Mouse (Mus musculus) midbrain, embryonic 11.5 days (tissue): ENCODE data around the gene Erich4. TPM values are rescaled to one million over a fixed set of nuclear protein-coding genes. Genes with fewer than 3 reads are reported as not detected.

Source experiments
- ATAC-seq: fragments of 200-750 bp; cut with Nextera tagmentation; 2 replicates; pipeline ENCODE4 v1.8.0; 2017; ENCODE audit warnings: moderate TSS enrichment, moderate library complexity; ENCODE audit not compliant: low FRiP score
- DNase-seq: peaks from one replicate; pipeline ENCODE4 v3.0.0; 2015; ENCODE audit warnings: low spot score; ENCODE audit errors: missing footprints
- H3K27ac ChIP-seq: fragments of 300-500 bp; sonication (generic); 2 replicates; pipeline ENCODE4 v1.5.1; 2014; ENCODE audit warnings: low read depth, low read length
- H3K27me3 ChIP-seq: fragments of 300-500 bp; sonication (generic); 2 replicates; pipeline ENCODE4 v1.6.1; 2014; ENCODE audit warnings: mild to moderate bottlenecking, low read length, moderate library complexity, mixed read lengths; ENCODE audit not compliant: control insufficient read depth, insufficient read depth
- H3K36me3 ChIP-seq: fragments of 300-500 bp; sonication (generic); 2 replicates; pipeline ENCODE4 v1.6.1; 2014; ENCODE audit warnings: mild to moderate bottlenecking, low read length, moderate library complexity, mixed read lengths; ENCODE audit not compliant: control insufficient read depth, insufficient read depth
- H3K4me1 ChIP-seq: fragments of 300-500 bp; sonication (generic); 2 replicates; pipeline ENCODE4 v1.6.1; 2014; ENCODE audit warnings: low read length; ENCODE audit not compliant: control insufficient read depth, insufficient read depth
- H3K4me2 ChIP-seq: fragments of 300-500 bp; sonication (generic); 2 replicates; pipeline ENCODE4 v1.6.1; 2014; ENCODE audit warnings: mild to moderate bottlenecking, moderate library complexity
- H3K4me3 ChIP-seq: fragments of 300-500 bp; sonication (generic); 2 replicates; pipeline ENCODE4 v1.5.1; 2014; ENCODE audit warnings: low read depth, low read length
- H3K9ac ChIP-seq: fragments of 300-500 bp; sonication (generic); 2 replicates; pipeline ENCODE4 v1.6.1; 2014; ENCODE audit warnings: low read length
- H3K9me3 ChIP-seq: fragments of 300-500 bp; sonication (generic); 2 replicates; pipeline ENCODE4 v1.6.1; 2016; ENCODE audit warnings: low read length; ENCODE audit not compliant: control insufficient read depth
- WGBS: fragments of 180-500 bp; shearing (Covaris S2); extraction: QIAGEN DNeasy Blood & Tissue Kit; methylation state at CpG from one replicate; pipeline ENCODE4 v1.1.7; 2014; 5-methylcytosine and 5-hydroxymethylcytosine counted together
- polyA plus RNA-seq: library from polyadenylated mRNA; unstranded; fragments of >200 nt; fragmentation: Nextera tagmentation; extraction: Ambion mirVana; gene quantifications from 2 replicates; pipeline ENCODE4 v1.2.1, GENCODE M21; 2014

Erich4 gene
- polyA plus RNA-seq, 1 experiment from 2014 or later, result not detected

GRCm38 (mm10) chr7:25617376-25618160 lies 1.9 kb upstream of the Erich4 start:
- no peak for DNase-seq
- ATAC-seq, result no peak
- no peak overlapping the region for H3K4me2 ChIP-seq
- 87% methylated on average over 10 of the region's 10 CpGs for WGBS
- no peak overlapping the region for H3K4me3 ChIP-seq
- no peaks in the 10 kb centered on the region for H3K36me3 ChIP-seq
- no peak overlapping the region for H3K27ac ChIP-seq
- no peak overlapping the region for H3K9ac ChIP-seq
- no peaks in the 10 kb centered on the region for H3K9me3 ChIP-seq
- H3K27me3 ChIP-seq, result no peaks in the 10 kb centered on the region
- H3K4me1 ChIP-seq, result no peaks in the 10 kb centered on the region; the same call in 1 of the 2 replicates

GRCm38 (mm10) chr7:25614831-25615705 lies 624 bp downstream of the Erich4 start:
- Histone ChIP-seq H3K9me3 (no peaks in the 10 kb centered on the region), H3K27me3 (no peaks in the 10 kb centered on the region), H3K4me2 (no peak overlapping the region), H3K4me1 (no peaks in the 10 kb centered on the region; the same call in 1 of the 2 replicates), H3K27ac (no peak overlapping the region), H3K36me3 (no peaks in the 10 kb centered on the region), H3K4me3 (no peak overlapping the region), H3K9ac (no peak overlapping the region)
- DNase-seq, result no peak
- ATAC-seq, result no peak
- 71% methylated on average over 21 of the region's 21 CpGs for WGBS

- ATAC-seq, result no peak
- no peak for DNase-seq
- no peak overlapping the region for H3K27ac ChIP-seq
- no peak overlapping the region for H3K4me2 ChIP-seq
- H3K9me3 ChIP-seq, result no peaks in the 10 kb centered on the region
- H3K27me3 ChIP-seq, result no peaks in the 10 kb centered on the region
- no peak overlapping the region for H3K4me3 ChIP-seq
- WGBS, result 88% methylated on average over 5 of the region's 5 CpGs
- no peak overlapping the region for H3K9ac ChIP-seq
- H3K4me1 ChIP-seq, result no peaks in the 10 kb centered on the region; the same call in 1 of the 2 replicates
- H3K36me3 ChIP-seq, result no peaks in the 10 kb centered on the region
These were observed 1.6 kb downstream of the Erich4 start for GRCm38 (mm10) chr7:25614086-25614485.

GRCm38 (mm10) chr7:25611501-25611900 lies 4.2 kb downstream of the Erich4 start:
- 43% methylated on average over 7 of the region's 7 CpGs for WGBS
- H3K27ac ChIP-seq, result no peak overlapping the region
- H3K9me3 ChIP-seq, result no peaks in the 10 kb centered on the region
- DNase-seq (no peak), ATAC-seq (no peak)
- no peaks in the 10 kb centered on the region for H3K4me1 ChIP-seq
- H3K36me3 ChIP-seq, result no peaks in the 10 kb centered on the region
- H3K4me2 ChIP-seq, result no peak overlapping the region
- H3K4me3 ChIP-seq, result no peak overlapping the region
- no peaks in the 10 kb centered on the region for H3K27me3 ChIP-seq
- no peak overlapping the region for H3K9ac ChIP-seq

DNA sequence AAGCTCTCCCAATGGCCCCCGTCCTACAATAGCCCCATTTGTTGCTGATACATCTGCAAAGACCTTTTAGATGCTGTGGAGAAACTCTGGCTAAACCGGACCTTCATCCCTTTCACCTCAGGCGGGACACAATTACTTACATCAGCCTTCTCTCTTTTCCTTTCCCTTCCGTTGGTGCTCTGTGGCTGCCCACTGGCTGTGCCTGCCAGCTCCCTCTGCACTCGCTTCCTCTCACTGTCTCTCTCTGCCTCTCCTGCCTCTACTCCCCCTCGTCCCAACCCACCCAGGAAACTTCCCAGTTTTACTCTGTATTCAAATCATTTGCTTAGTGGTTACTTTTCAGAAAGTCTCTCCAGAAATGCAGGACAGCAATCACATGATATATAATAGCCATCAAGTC lies 5.6 kb downstream of the Erich4 start:
- Histone ChIP-seq H3K9ac (no peak overlapping the region), H3K27me3 (no peaks in the 10 kb centered on the region), H3K4me2 (no peak overlapping the region), H3K9me3 (no peaks in the 10 kb centered on the region), H3K4me1 (no peaks in the 10 kb centered on the region), H3K36me3 (no peaks in the 10 kb centered on the region), H3K4me3 (no peak overlapping the region), H3K27ac (no peak overlapping the region)
- 45% methylated on average over 6 of the region's 6 CpGs for WGBS
- no peak for DNase-seq
- ATAC-seq, result no peak

DNA sequence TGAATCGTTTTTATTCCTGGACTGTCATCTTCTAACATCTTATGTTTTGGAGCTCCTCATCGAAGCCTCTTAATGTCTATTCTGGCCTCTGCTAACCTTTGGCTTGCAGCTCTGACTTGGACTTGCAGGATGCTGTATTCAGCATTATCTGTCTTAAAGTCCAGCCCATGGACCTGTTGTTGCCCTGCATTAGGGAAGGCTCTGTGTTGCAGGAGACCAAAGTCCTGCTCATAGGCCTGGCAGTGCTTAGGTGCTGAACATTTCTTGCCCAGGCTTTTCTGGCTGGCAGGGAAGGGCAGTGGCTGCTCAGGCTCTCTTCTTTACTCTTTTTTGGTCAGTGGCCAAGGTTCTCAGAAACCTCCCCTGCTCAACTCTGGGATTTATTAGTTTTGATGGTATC lies 8.5 kb downstream of the Erich4 start:
- Histone ChIP-seq H3K9ac (no peak overlapping the region), H3K36me3 (no peaks in the 10 kb centered on the region), H3K27me3 (no peaks in the 10 kb centered on the region), H3K9me3 (no peaks in the 10 kb centered on the region), H3K4me1 (no peaks in the 10 kb centered on the region), H3K27ac (no peak overlapping the region), H3K4me3 (no peak overlapping the region), H3K4me2 (no peak overlapping the region)
- 84% methylated on average over 2 of the region's 2 CpGs for WGBS
- ATAC-seq (no peak), DNase-seq (no peak)

DNA sequence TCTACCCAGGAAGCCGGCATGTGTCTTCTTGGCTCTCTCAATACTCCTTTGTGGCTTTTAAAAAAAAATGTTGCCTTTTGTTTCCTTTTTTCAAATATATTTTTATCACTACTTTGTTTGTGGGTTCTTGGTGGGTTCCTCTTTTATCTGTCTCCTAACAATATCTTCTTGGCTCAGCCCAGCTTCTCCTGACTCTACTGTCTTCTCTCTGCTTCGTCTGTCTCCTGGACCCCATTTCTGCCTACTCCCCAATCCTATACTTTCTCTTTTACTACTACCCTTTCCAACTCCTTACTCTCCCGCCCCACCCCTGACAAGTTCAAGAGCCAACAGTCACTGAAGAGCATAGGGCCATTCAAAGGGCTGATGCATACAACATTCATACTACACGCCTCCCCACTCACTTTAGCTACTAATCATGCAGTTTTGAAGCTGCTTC lies 9.0 kb downstream of the Erich4 start:
- H3K27me3 ChIP-seq, result no peaks in the 10 kb centered on the region
- DNase-seq, result no peak
- no peaks in the 10 kb centered on the region for H3K36me3 ChIP-seq
- no peaks in the 10 kb centered on the region for H3K4me1 ChIP-seq
- H3K27ac ChIP-seq, result no peak overlapping the region
- ATAC-seq, result no peak
- no peak overlapping the region for H3K4me3 ChIP-seq
- no peak overlapping the region for H3K9ac ChIP-seq
- H3K4me2 ChIP-seq, result no peak overlapping the region
- H3K9me3 ChIP-seq, result no peaks in the 10 kb centered on the region
- WGBS, result 81% methylated on average over 4 of the region's 4 CpGs

GRCm38 (mm10) chr7:25601346-25601745 lies 14.3 kb downstream of the Erich4 start:
- H3K9me3 ChIP-seq, result no peaks in the 10 kb centered on the region

GRCm38 (mm10) chr7:25600666-25601065 lies 15.0 kb downstream of the Erich4 start:
- no peaks in the 10 kb centered on the region for H3K4me1 ChIP-seq
- H3K9ac ChIP-seq, result no peak overlapping the region
- no peak overlapping the region for H3K27ac ChIP-seq
- no peak for DNase-seq
- no peak for ATAC-seq
- no peaks in the 10 kb centered on the region for H3K36me3 ChIP-seq
- WGBS, result 90% methylated on average over 11 of the region's 11 CpGs
- no peaks in the 10 kb centered on the region for H3K9me3 ChIP-seq
- H3K27me3 ChIP-seq, result no peaks in the 10 kb centered on the region
- no peak overlapping the region for H3K4me2 ChIP-seq
- H3K4me3 ChIP-seq, result no peak overlapping the region

More at GRCm38 (mm10) chr7:25601346-25601745, 14.3 kb downstream of the Erich4 start:
- WGBS, result 93% methylated on average over 16 of the region's 16 CpGs
- Histone ChIP-seq H3K27ac (no peak overlapping the region), H3K9ac (no peak overlapping the region), H3K4me1 (no peaks in the 10 kb centered on the region), H3K4me3 (no peak overlapping the region), H3K27me3 (no peaks in the 10 kb centered on the region), H3K4me2 (no peak overlapping the region), H3K36me3 (no peaks in the 10 kb centered on the region)
- ATAC-seq, result no peak
- DNase-seq, result no peak
